Mouse (Mus musculus) intestine, embryonic 16.5 days (tissue): ENCODE data around the gene Tas1r2. TPM values are rescaled to one million over a fixed set of nuclear protein-coding genes. Genes with fewer than 3 reads are reported as not detected.

Experiments
- ATAC-seq: fragments of 200-750 bp; cut with Nextera tagmentation; 2 replicates; pipeline ENCODE4 v1.8.0; 2017; ENCODE audit warnings: moderate TSS enrichment, moderate library complexity
- H3K27ac ChIP-seq: fragments of 300-500 bp; sonication (generic); 2 replicates; pipeline ENCODE4 v1.5.1; 2014; ENCODE audit warnings: mild to moderate bottlenecking, low read length
- H3K27me3 ChIP-seq: fragments of 300-500 bp; sonication (generic); replicated peaks from 2 replicates; pipeline ENCODE4 v1.6.1; 2014; ENCODE audit warnings: low read length, control low read depth, mixed read lengths; ENCODE audit not compliant: control insufficient read depth, insufficient read depth
- H3K36me3 ChIP-seq: fragments of 300-500 bp; sonication (generic); 2 replicates; pipeline ENCODE4 v1.6.1; 2014; ENCODE audit warnings: low read length, control low read depth; ENCODE audit not compliant: control insufficient read depth, insufficient read depth
- H3K4me1 ChIP-seq: fragments of 300-500 bp; sonication (generic); 2 replicates; pipeline ENCODE4 v1.6.1; 2014; ENCODE audit warnings: low read length, control low read depth, mixed read lengths; ENCODE audit not compliant: control insufficient read depth, insufficient read depth
- H3K4me2 ChIP-seq: fragments of 300-500 bp; sonication (generic); 2 replicates; pipeline ENCODE4 v1.6.1; 2014; ENCODE audit warnings: low read depth, low read length, control low read depth
- H3K4me3 ChIP-seq: fragments of 300-500 bp; sonication (generic); 2 replicates; pipeline ENCODE4 v1.5.1; 2014; ENCODE audit warnings: mild to moderate bottlenecking, low read length
- H3K9ac ChIP-seq: fragments of 300-500 bp; sonication (generic); 2 replicates; pipeline ENCODE4 v1.6.1; 2014; ENCODE audit warnings: low read depth, low read length
- H3K9me3 ChIP-seq: fragments of 300-500 bp; sonication (generic); 2 replicates; pipeline ENCODE4 v1.6.1; 2016; ENCODE audit warnings: low read length, control low read depth; ENCODE audit not compliant: control insufficient read depth
- WGBS: fragments of 180-500 bp; shearing (Covaris S2); extraction: QIAGEN DNeasy Blood & Tissue Kit; methylation state at CpG from one replicate; pipeline ENCODE4 v1.1.7; 2014; 5-methylcytosine and 5-hydroxymethylcytosine counted together
- polyA plus RNA-seq: library from polyadenylated mRNA; unstranded; fragments of >200 nt; fragmentation: Nextera tagmentation; extraction: Ambion mirVana; gene quantifications from 2 replicates; pipeline ENCODE4 v1.2.1, GENCODE M21; 2015

Gene Tas1r2
- polyA plus RNA-seq, 1 experiment from 2014 or later, result not detected

GRCm38 (mm10) chr4:139650086-139650743, 3.1 kb upstream of the Tas1r2 start:
- Histone ChIP-seq H3K4me3 (no peak overlapping the region), H3K4me1 (peaks cover 13% of the 10 kb centered on the region), H3K4me2 (no peak overlapping the region), H3K9ac (no peak overlapping the region), H3K36me3 (no peaks in the 10 kb centered on the region; the same call in 1 of the 2 replicates), H3K27me3 (no peaks in the 10 kb centered on the region), H3K27ac (peak overlapping the region; percentile 68), H3K9me3 (no peaks in the 10 kb centered on the region)
- 50% methylated on average over 15 of the region's 15 CpGs for WGBS
- peak; percentile 97 for ATAC-seq

GRCm38 (mm10) chr4:139650907-139651306, 2.4 kb upstream of the Tas1r2 start:
- Histone ChIP-seq H3K4me2 (no peak overlapping the region), H3K27me3 (no peaks in the 10 kb centered on the region), H3K36me3 (no peaks in the 10 kb centered on the region; the same call in 1 of the 2 replicates), H3K4me1 (peaks cover 13% of the 10 kb centered on the region), H3K4me3 (no peak overlapping the region), H3K9ac (no peak overlapping the region), H3K9me3 (no peaks in the 10 kb centered on the region), H3K27ac (peak overlapping the region; percentile 68)
- ATAC-seq, result no peak
- 63% methylated on average over 11 of the region's 11 CpGs for WGBS

- no peak for ATAC-seq
- no peak overlapping the region for H3K27ac ChIP-seq
- WGBS, result 88% methylated on average over 14 of the region's 14 CpGs
Observed at GRCm38 (mm10) chr4:139661897-139662296, 8.6 kb downstream of the Tas1r2 start.

GRCm38 (mm10) chr4:139667632-139668031, 14.3 kb downstream of the Tas1r2 start:
- 49% methylated on average over 6 of the region's 6 CpGs for WGBS

More at GRCm38 (mm10) chr4:139661897-139662296, 8.6 kb downstream of the Tas1r2 start:
- H3K4me2 ChIP-seq, result no peak overlapping the region
- no peak overlapping the region for H3K9ac ChIP-seq
- H3K9me3 ChIP-seq, result peaks cover 7% of the 10 kb centered on the region
- H3K4me3 ChIP-seq, result no peak overlapping the region
- no peaks in the 10 kb centered on the region for H3K4me1 ChIP-seq
- no peaks in the 10 kb centered on the region for H3K36me3 ChIP-seq
- H3K27me3 ChIP-seq, result no peaks in the 10 kb centered on the region

GRCm38 (mm10) chr4:139669847-139670246, 16.5 kb downstream of the Tas1r2 start:
- H3K36me3 ChIP-seq, result no peaks in the 10 kb centered on the region
- ATAC-seq, result peak; percentile 57; the same call in 1 of the 2 replicates
- no peak overlapping the region for H3K4me2 ChIP-seq
- H3K27me3 ChIP-seq, result no peaks in the 10 kb centered on the region
- no peak overlapping the region for H3K4me3 ChIP-seq
- no peak overlapping the region for H3K27ac ChIP-seq
- H3K9ac ChIP-seq, result no peak overlapping the region
- whole genome bisulfite sequencing, result 12% methylated on average over 6 of the region's 6 CpGs
- H3K9me3 ChIP-seq, result no peaks in the 10 kb centered on the region
- no peaks in the 10 kb centered on the region; the same call in 1 of the 2 replicates for H3K4me1 ChIP-seq

More at GRCm38 (mm10) chr4:139667632-139668031, 14.3 kb downstream of the Tas1r2 start:
- Histone ChIP-seq H3K36me3 (no peaks in the 10 kb centered on the region), H3K27ac (peak overlapping the region; percentile 20; the same call in 1 of the 2 replicates), H3K4me1 (no peaks in the 10 kb centered on the region; the same call in 1 of the 2 replicates), H3K27me3 (no peaks in the 10 kb centered on the region), H3K9me3 (no peaks in the 10 kb centered on the region), H3K4me3 (no peak overlapping the region), H3K9ac (no peak overlapping the region), H3K4me2 (no peak overlapping the region)
- ATAC-seq, result peak; percentile 79

- H3K9ac ChIP-seq, result no peak overlapping the region
- no peaks in the 10 kb centered on the region for H3K27me3 ChIP-seq
- H3K4me2 ChIP-seq, result no peak overlapping the region
- peaks cover 3% of the 10 kb centered on the region; the same call in 1 of the 2 replicates for H3K9me3 ChIP-seq
- H3K36me3 ChIP-seq, result no peaks in the 10 kb centered on the region
- H3K27ac ChIP-seq, result no peak overlapping the region
- no peak overlapping the region for H3K4me3 ChIP-seq
- no peak for ATAC-seq
- WGBS, result 54% methylated on average over 9 of the region's 9 CpGs
- no peaks in the 10 kb centered on the region for H3K4me1 ChIP-seq
Observed at GRCm38 (mm10) chr4:139675696-139676095, 22.4 kb downstream of the Tas1r2 start.

GRCm38 (mm10) chr4:139683728-139684638, 30.6 kb downstream of the Tas1r2 start:
- 76% methylated on average over 22 of the region's 22 CpGs for WGBS
- H3K27ac ChIP-seq, result no peak overlapping the region
- H3K4me1 ChIP-seq, result no peaks in the 10 kb centered on the region
- no peaks in the 10 kb centered on the region for H3K27me3 ChIP-seq
- ATAC-seq, result no peak
- no peak overlapping the region for H3K4me3 ChIP-seq
- H3K4me2 ChIP-seq, result no peak overlapping the region
- H3K9ac ChIP-seq, result no peak overlapping the region
- no peaks in the 10 kb centered on the region for H3K36me3 ChIP-seq
- H3K9me3 ChIP-seq, result peaks cover 3% of the 10 kb centered on the region; the same call in 1 of the 2 replicates

- H3K27me3 ChIP-seq, result no peaks in the 10 kb centered on the region
- WGBS, result 14% methylated on average over 3 of the region's 3 CpGs
Observed at GRCm38 (mm10) chr4:139684639-139685017, 31.3 kb downstream of the Tas1r2 start.

GRCm38 (mm10) chr4:139688058-139688457, 34.7 kb downstream of the Tas1r2 start:
- H3K27ac ChIP-seq, result no peak overlapping the region
- no peaks in the 10 kb centered on the region for H3K27me3 ChIP-seq
- no peak for ATAC-seq
- H3K4me3 ChIP-seq, result no peak overlapping the region
- no peak overlapping the region for H3K4me2 ChIP-seq
- 62% methylated on average over 9 of the region's 9 CpGs for WGBS
- no peaks in the 10 kb centered on the region for H3K36me3 ChIP-seq
- H3K9ac ChIP-seq, result no peak overlapping the region
- no peaks in the 10 kb centered on the region for H3K4me1 ChIP-seq
- no peaks in the 10 kb centered on the region for H3K9me3 ChIP-seq

More at GRCm38 (mm10) chr4:139684639-139685017, 31.3 kb downstream of the Tas1r2 start:
- Histone ChIP-seq H3K9ac (no peak overlapping the region), H3K36me3 (no peaks in the 10 kb centered on the region), H3K4me2 (no peak overlapping the region), H3K4me3 (no peak overlapping the region), H3K9me3 (no peaks in the 10 kb centered on the region), H3K4me1 (no peaks in the 10 kb centered on the region), H3K27ac (no peak overlapping the region)
- no peak for ATAC-seq
